Mouse (Mus musculus) intestine, embryonic 15.5 days (tissue): ENCODE results near the gene Plekha5. TPM values are rescaled to one million over a fixed set of nuclear protein-coding genes. Genes with fewer than 3 reads are reported as not detected.
A peak's percentile ranks its signal among the peaks of the same experiment; 100 is the strongest.

Source experiments
- ATAC-seq: fragments of 200-750 bp; cut with Nextera tagmentation; 2 replicates; pipeline ENCODE4 v1.8.0; 2017; ENCODE audit warnings: moderate TSS enrichment, moderate library complexity
- H3K27ac ChIP-seq: fragments of 300-500 bp; sonication (generic); 2 replicates; pipeline ENCODE4 v1.5.1; 2015; ENCODE audit warnings: mild to moderate bottlenecking, inconsistent platforms
- H3K27me3 ChIP-seq: fragments of 300-500 bp; sonication (generic); replicated peaks from 2 replicates; pipeline ENCODE4 v1.6.1; 2015; ENCODE audit warnings: inconsistent platforms
- H3K36me3 ChIP-seq: fragments of 300-500 bp; sonication (generic); 2 replicates; pipeline ENCODE4 v1.6.1; 2015; ENCODE audit warnings: inconsistent platforms
- H3K4me1 ChIP-seq: fragments of 300-500 bp; sonication (generic); replicated peaks from 2 replicates; pipeline ENCODE4 v1.6.1; 2015; ENCODE audit warnings: inconsistent platforms
- H3K4me2 ChIP-seq: fragments of 300-500 bp; sonication (generic); replicated peaks from 2 replicates; pipeline ENCODE4 v1.6.1; 2015; ENCODE audit warnings: mild to moderate bottlenecking, inconsistent platforms
- H3K4me3 ChIP-seq: fragments of 300-500 bp; sonication (generic); replicated peaks from 2 replicates; pipeline ENCODE4 v1.5.1; 2015; ENCODE audit warnings: inconsistent platforms
- H3K9ac ChIP-seq: fragments of 300-500 bp; sonication (generic); 2 replicates; pipeline ENCODE4 v1.6.1; 2015; ENCODE audit warnings: inconsistent platforms
- H3K9me3 ChIP-seq: fragments of 300-500 bp; sonication (generic); 2 replicates; pipeline ENCODE4 v1.6.1; 2016; ENCODE audit warnings: inconsistent platforms
- WGBS: fragments of 180-500 bp; shearing (Covaris S2); methylation state at CpG from one replicate; pipeline ENCODE4 v1.1.7; 2015; 5-methylcytosine and 5-hydroxymethylcytosine counted together
- polyA plus RNA-seq: library from polyadenylated mRNA; unstranded; fragments of >200 nt; fragmentation: Nextera tagmentation; extraction: Ambion mirVana; gene quantifications from 2 replicates; pipeline ENCODE4 v1.2.1, GENCODE M21; 2015

Plekha5 gene
- polyA plus RNA-seq, 1 experiment from 2014 or later, result 43.2 TPM

DNA sequence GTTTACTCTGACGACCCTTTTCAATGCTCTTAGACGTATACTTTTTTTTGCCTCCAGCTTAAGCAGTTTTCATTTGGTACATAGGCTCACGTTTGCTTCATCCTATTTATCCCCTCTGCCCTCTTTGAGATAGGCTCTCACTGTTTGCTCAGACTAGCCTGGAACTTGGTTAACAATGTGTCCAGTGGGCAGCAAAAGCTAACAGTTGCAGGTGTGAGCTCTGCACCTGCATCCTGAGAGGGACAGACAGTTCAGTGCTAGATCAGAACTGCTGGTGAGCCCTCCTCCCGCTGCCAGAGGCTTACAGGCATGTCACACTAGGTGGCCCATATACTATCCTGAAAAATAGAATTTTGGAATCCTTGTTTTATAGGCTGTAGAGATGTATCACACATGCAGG, 206.5 kb downstream of the Plekha5 start:
- ATAC-seq, result no peak
- Histone ChIP-seq H3K4me1 (peaks cover 14% of the 10 kb centered on the region), H3K4me2 (no peak overlapping the region), H3K4me3 (no peak overlapping the region), H3K27ac (no peak overlapping the region), H3K9me3 (no peaks in the 10 kb centered on the region), H3K27me3 (no peaks in the 10 kb centered on the region), H3K9ac (no peak overlapping the region), H3K36me3 (peaks cover 4% of the 10 kb centered on the region; the same call in 1 of the 2 replicates)
- WGBS, result 61% methylated on average over 4 of the region's 4 CpGs

DNA sequence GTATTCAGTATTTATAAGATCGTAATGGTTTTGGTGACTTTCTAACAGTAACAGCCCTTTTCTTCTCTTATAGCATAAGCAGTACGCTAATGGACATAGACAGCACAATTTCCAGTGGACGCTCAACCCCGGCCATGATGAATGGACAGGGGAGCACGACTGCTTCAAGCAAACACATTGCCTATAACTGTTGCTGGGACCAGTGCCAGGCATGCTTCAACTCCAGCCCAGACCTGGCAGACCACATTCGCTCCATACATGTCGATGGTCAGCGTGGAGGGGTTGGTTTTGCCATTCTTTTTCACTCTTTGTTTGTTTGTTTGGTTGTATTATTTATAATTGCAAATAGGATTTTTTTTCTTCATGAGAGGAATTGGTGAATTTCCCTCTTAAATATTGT, 209.8 kb downstream of the Plekha5 start:
- Histone ChIP-seq H3K27me3 (no peaks in the 10 kb centered on the region), H3K4me1 (no peaks in the 10 kb centered on the region), H3K4me3 (no peak overlapping the region), H3K9ac (no peak overlapping the region), H3K36me3 (peaks cover 8% of the 10 kb centered on the region), H3K27ac (no peak overlapping the region), H3K9me3 (no peaks in the 10 kb centered on the region), H3K4me2 (no peak overlapping the region)
- ATAC-seq, result no peak
- 73% methylated on average over 8 of the region's 8 CpGs for WGBS

- no peak overlapping the region for H3K9ac ChIP-seq
Measured at GRCm38 (mm10) chr6:140636290-140636689, 212.4 kb downstream of the Plekha5 start.

GRCm38 (mm10) chr6:140642010-140642409, 218.2 kb downstream of the Plekha5 start:
- ATAC-seq, result no peak
- WGBS, result 95% methylated on average over 7 of the region's 7 CpGs

More at GRCm38 (mm10) chr6:140636290-140636689, 212.4 kb downstream of the Plekha5 start:
- ATAC-seq, result no peak
- Histone ChIP-seq H3K4me1 (no peaks in the 10 kb centered on the region), H3K4me3 (no peak overlapping the region), H3K4me2 (no peak overlapping the region), H3K27ac (no peak overlapping the region), H3K36me3 (peaks cover 20% of the 10 kb centered on the region), H3K27me3 (no peaks in the 10 kb centered on the region), H3K9me3 (no peaks in the 10 kb centered on the region)
- WGBS, result 97% methylated on average over 4 of the region's 4 CpGs

GRCm38 (mm10) chr6:140642655-140643054, 218.8 kb downstream of the Plekha5 start:
- H3K4me2 ChIP-seq, result no peak overlapping the region
- 88% methylated on average over 12 of the region's 12 CpGs for WGBS
- no peak overlapping the region for H3K4me3 ChIP-seq
- no peaks in the 10 kb centered on the region for H3K4me1 ChIP-seq
- peaks cover 24% of the 10 kb centered on the region for H3K36me3 ChIP-seq
- no peaks in the 10 kb centered on the region for H3K27me3 ChIP-seq
- peak; percentile 48; the same call in 1 of the 2 replicates for ATAC-seq
- H3K9ac ChIP-seq, result no peak overlapping the region
- H3K9me3 ChIP-seq, result no peaks in the 10 kb centered on the region
- no peak overlapping the region for H3K27ac ChIP-seq

More at GRCm38 (mm10) chr6:140642010-140642409, 218.2 kb downstream of the Plekha5 start:
- Histone ChIP-seq H3K9me3 (no peaks in the 10 kb centered on the region), H3K9ac (no peak overlapping the region), H3K4me2 (no peak overlapping the region), H3K27ac (no peak overlapping the region), H3K4me1 (no peaks in the 10 kb centered on the region), H3K4me3 (no peak overlapping the region), H3K36me3 (peaks cover 26% of the 10 kb centered on the region), H3K27me3 (no peaks in the 10 kb centered on the region)

DNA sequence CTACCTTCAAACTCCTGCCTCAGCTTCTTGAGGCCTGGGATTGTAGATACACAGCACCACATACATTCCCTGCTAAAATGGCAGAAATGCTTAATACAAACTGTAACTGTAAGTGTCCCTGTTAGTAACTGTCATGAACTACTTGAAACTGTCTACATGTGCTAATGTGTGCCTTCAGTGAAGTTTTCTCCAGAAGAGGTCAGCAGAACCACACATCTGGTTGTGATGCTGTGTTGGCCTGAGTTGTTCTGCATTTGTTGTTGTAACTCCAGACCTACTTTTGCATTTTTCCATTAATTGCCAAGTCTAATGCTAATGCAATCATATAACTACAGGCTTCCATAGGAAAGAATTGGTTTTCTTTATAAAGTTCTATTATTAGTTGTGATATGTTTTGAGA, 222.1 kb downstream of the Plekha5 start:
- H3K27ac ChIP-seq, result no peak overlapping the region
- H3K4me1 ChIP-seq, result no peaks in the 10 kb centered on the region
- no peak overlapping the region for H3K4me3 ChIP-seq
- no peak overlapping the region for H3K9ac ChIP-seq
- no peaks in the 10 kb centered on the region for H3K9me3 ChIP-seq
- H3K27me3 ChIP-seq, result no peaks in the 10 kb centered on the region
- no peak overlapping the region for H3K4me2 ChIP-seq
- no peak for ATAC-seq
- peaks cover 10% of the 10 kb centered on the region; the same call in 1 of the 2 replicates for H3K36me3 ChIP-seq

Other genes with a start within 250 kb of the Plekha5 start
- 9.5 and 9.7 TPM in 2 replicates for gene Aebp2, start 198.6 kb downstream of the Plekha5 start, polyA plus RNA-seq